Mouse (Mus musculus): Measurements from ENCODE around the gene Pbx1.

The Pbx1 gene

DNA sequence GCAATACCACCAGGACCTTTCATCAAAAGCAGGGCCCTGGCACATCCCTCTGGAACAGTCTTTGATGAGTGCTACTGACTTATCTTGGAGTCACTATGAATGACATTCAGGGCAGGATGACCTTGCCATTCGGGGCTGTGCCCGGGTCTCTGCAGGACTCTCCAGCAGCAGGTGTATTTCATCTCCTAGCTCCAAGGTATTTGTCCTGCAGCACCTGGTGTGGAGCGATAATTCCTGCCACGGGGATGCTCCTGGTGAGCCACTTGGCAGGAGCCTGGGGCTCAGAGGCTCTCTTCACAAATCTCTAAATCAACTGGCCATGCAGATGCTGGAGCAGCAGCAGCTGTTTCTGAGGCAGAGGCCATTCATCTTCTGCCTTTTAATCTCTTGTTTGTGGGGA, 340.4 kb downstream of the Pbx1 start:
- no peak for DNase-seq (ENCODE audit: low read depth, low spot score)

DNA sequence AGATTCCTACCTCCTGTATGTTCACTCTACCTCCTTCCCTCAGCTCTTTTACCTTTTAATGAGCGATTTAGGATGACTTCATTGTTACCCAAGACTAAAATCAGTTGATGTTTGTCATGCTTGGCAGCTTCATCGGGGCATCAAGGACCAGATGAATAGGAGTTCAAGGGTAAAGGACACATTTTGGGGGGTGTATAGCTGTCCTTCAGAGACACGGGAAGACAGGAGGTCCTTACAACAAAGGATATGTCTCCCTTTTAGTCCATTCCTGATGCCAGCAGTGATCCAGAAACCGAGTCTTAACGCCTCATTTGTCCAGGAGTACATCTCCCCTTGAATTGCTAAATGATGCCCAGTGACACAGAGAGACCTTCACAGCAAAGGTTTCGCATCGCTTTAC, 343.4 kb downstream of the Pbx1 start:
- no peak for DNase-seq (ENCODE audit: low read depth, low spot score)

DNA sequence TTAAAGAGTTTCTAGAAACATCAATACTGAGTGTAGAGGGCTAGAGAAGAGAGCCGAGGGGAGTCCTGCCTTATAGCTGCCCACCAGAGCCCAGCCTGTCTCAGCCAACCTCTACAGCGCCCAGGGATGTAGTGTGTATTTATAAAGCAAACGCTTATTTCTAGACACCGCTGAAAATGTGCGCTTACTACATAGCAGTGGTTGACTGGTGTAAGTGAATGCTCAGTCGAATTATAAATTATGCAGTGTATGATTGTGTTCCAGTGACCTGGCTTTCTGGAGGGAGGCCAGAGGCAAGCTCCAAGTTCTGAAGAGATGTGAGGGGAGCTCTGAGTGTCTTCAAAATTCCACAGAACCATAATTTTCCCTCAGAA, 352.7 kb downstream of the Pbx1 start:
- no peak for DNase-seq (ENCODE audit: low read depth, low spot score)

DNA sequence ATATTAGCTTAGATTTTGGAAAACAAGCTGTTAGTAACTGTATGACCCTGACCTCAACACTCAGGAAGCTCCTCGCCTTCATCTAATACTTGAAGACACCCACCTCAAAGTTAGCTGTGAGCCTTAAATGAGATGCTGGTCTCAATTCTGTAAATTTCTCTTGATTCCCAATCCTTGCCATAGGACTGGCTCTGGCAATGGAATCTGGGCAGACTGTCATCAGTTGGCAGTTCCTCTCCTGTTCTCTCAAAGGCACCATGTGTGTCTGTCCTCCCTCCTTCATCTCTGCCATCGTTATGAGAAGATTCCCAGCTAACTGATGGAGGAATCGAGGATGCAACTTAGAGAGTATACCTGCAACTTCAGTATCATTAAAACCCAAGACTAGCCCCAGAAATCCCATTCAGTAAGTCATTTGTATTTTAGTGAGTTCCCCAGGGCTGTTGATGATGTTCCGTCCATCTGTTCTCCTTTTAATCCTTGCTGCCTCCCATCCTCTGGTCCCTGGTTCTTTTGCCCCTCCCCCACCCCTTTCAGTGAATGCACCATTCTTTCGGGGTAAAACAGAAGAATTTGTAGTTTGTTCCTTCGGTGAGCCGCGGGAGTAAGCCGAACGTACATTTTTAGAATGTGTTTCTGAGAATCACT, 353.2 kb downstream of the Pbx1 start:
- no peak for DNase-seq (ENCODE audit: low read depth, low spot score)

DNA sequence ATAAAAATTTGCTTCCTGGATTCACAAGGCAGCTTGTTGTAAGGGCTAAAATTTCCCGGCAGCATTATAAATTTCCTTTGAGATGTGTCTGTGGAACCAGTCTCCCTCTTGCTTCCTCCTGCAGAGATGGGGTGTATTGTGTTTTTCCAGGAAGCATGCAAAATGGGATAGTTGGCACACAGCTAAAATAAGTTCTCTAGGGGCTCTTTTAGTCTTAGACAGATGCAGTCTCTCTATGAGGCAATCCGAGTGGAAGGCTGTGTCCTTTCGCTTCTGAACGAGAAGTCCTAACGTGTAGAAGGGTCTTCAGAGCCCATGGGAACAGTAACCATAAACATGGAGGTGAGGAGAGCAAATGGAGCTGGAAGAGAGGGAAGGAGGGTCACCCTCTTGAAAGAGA, 360.1 kb downstream of the Pbx1 start:
- no peak for DNase-seq (ENCODE audit: low read depth, low spot score)

DNA sequence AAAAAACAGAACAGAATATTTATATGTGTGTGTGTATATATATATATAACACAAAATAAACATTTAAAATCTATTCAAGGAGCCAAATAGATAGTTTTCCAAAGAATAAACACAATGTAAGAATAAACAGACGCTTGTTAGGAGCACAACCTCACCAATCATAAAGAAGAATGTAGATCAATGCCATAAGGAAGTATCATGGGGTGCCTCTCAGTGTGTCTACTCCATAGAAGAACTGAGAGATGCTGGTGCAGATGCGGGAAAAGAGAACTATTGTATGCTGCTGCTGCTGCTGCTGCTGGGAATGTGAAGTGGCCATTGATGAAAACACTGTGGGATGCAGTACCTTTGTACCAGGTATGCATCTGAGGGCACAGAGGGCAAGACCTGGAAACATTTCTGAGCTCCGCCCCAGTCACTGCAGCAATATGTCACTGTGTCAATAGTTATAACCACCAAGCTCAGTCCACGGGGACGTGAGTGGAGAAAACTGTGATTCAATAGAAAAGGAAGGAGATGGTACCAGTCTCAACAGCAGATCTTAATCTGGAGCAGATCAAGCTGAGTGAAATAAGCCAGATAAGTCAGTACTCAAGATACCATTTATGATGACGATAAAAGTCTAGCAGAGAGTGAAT, 361.7 kb downstream of the Pbx1 start:
- no peak for DNase-seq (ENCODE audit: low read depth, low spot score)

DNA sequence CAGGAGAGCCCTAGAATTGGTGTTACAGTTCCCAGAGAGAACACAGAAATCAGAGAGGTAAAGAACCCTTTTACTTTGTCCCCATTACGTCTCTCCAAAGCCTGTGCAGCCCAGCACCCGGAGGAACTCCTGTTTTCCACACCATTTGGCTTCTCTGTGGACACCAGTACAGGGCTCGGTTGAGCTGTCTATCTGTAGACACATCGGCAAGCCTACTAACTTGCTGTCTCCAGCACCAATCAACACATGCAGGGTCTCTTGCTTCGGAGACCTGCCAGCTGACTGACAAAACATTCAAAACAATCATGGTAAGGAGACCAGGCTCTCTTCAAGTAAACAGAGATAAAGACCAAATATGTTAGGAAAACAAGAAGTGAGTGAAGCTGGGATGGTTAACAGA, 362.3 kb downstream of the Pbx1 start:
- DNase-seq (ENCODE audit: low read depth, low spot score), result no peak
